Comparison of ENCODE assay signal across 8 mouse cellular contexts in the genomic region with DNA sequence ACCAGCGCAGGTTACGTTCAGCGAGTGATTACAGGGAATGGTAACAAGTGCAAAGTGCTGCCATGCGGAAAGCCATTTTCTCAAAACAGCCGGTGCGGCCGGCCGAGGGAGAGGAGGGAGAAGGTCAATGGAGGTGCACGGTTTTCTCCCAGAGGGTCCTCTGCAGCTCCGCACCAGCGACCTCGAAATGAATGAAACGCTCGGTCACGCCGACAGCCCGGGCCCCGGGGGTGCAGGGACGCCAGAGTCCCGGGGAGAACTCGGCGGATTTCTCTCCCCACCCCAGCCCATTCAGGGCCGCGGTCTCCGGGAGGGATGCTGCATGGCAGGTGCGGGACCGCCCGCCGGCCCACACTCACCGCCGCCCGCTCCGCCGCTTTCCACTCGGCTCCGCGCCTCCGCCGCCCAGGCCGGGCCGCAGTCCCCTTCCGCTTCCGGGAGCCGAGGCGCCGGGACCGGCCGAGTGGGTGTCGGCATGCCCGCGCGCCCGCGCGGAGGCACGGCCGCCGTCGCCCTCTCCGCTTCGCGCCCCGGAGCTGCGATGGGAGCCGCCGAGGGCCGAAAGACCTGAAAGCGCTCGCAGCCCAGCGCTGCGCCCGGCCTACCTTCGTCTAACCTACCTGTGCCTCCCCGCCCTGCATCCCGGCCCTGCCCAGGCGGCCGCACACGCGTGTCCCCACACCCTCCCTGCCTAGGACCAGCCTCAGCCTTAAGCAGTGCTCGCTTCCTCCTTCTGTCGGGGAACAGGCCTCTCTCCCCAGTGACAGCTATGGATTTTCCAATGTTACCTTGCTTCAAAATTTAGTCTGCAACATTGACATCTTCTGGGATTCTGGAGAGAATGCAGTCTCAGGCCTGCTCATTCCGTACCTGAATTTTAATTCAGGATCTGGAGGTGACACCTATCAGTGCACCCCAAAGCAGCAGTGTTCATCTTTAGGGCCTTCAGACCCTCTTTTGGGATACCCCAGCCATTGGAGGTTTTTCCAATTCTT. TPM values are rescaled to one million over a fixed set of nuclear protein-coding genes. Genes with fewer than 3 reads are reported as not detected.
DNase-seq lines count a peak whose midpoint lies in the region; ATAC-seq and TF ChIP-seq lines count a peak whose summit lies in the region.

A gene (minus strand): TSS at position 828 of the 995 bp plus-strand sequence.

- peak within 1 kb of the TSS; percentile 92 for H3K9ac ChIP-seq in hindbrain, embryonic 11.5 days (ENCODE audit: low read depth, low read length)

- H3K4me2 ChIP-seq in hindbrain, embryonic 11.5 days (replicated peaks; ENCODE audit: low read depth, low read length), result peak within 1 kb of the TSS; percentile 87

- no peaks in the 10 kb centered on the region for H3K9me3 ChIP-seq in G1E (replicated peaks)
- H3K9me3 ChIP-seq in hindbrain, embryonic 11.5 days (ENCODE audit: control insufficient read depth, low read length), result no peaks in the 10 kb centered on the region

- ATAC-seq in G1E (ENCODE audit: extremely low read depth, insufficient number of reproducible peaks, low FRiP score, poor library complexity, severe bottlenecking), result peak; percentile 66
- ATAC-seq in hindbrain, embryonic 11.5 days (ENCODE audit: low FRiP score), result peak; percentile 92

- peak within 1 kb of the TSS; percentile 82 for H3K27ac ChIP-seq in cerebellum, adult 2 months (ENCODE audit: insufficient read depth, low read length)
- peak within 1 kb of the TSS; percentile 85 for H3K27ac ChIP-seq in hindbrain, embryonic 11.5 days (ENCODE audit: low read depth, low read length)

- DNase-seq in G1E (ENCODE audit: low spot score), result peak; percentile 74
- peak; percentile 91 to 94 for DNase-seq in cerebellum, adult 2 months
- DNase-seq in frontal cortex, adult 2 months (ENCODE audit: extremely low spot score in 1 of 2, low spot score in 1 of 2), result peak; percentile 40 to 83
- DNase-seq in hindbrain, embryonic 11.5 days (ENCODE audit: low spot score), result peak; percentile 81
- DNase-seq in layer of hippocampus, postnatal 25 days (ENCODE audit: extremely low spot score in 1 of 2, low spot score in 1 of 2), result peak; percentile 72 to 82
- DNase-seq in lung, postnatal 14 days, result peak; percentile 83
- DNase-seq in ovary, postnatal 36 days (ENCODE audit: low spot score), result peak; percentile 86
- peak; percentile 85 for DNase-seq in thymus, postnatal 14 days

- peak within 1 kb of the TSS; percentile 80 for H3K4me3 ChIP-seq in G1E (ENCODE audit: low read depth, low read length)
- peak within 1 kb of the TSS; percentile 76 for H3K4me3 ChIP-seq in cerebellum, adult 2 months (replicated peaks; ENCODE audit: insufficient read depth, low read depth, low read length)
- peak within 1 kb of the TSS; percentile 85 for H3K4me3 ChIP-seq in hindbrain, embryonic 11.5 days (ENCODE audit: low read depth, low read length)

- under 1% methylated on average over 80 of the region's 82 CpGs for WGBS in cerebellum, adult 2 months
- WGBS in hindbrain, embryonic 11.5 days, result 1% methylated on average over 63 of the region's 82 CpGs

- H3K36me3 ChIP-seq in G1E (replicated peaks), result peaks cover 13% of the 10 kb centered on the region
- no peaks in the 10 kb centered on the region for H3K36me3 ChIP-seq in hindbrain, embryonic 11.5 days (ENCODE audit: control insufficient read depth, insufficient read depth, low read length)

- peaks cover 4% of the 10 kb centered on the region; the same call in 1 of the 2 replicates for H3K27me3 ChIP-seq in G1E (ENCODE audit: insufficient read depth, low read length)
- H3K27me3 ChIP-seq in cerebellum, adult 2 months (ENCODE audit: control insufficient read depth, insufficient read depth, low read length), result no peaks in the 10 kb centered on the region
- no peaks in the 10 kb centered on the region for H3K27me3 ChIP-seq in hindbrain, embryonic 11.5 days (ENCODE audit: control insufficient read depth, insufficient read depth, low read length)

- TF ChIP-seq POLR2A in cerebellum, adult 2 months (IDR thresholded peaks at IDR 0.05; ENCODE audit: borderline replicate concordance, insufficient read depth, low read length), result peak; percentile 34

- no peak for TF ChIP-seq CTCF in G1E (IDR thresholded peaks at IDR 0.05; ENCODE audit: low read depth, low read length)
- TF ChIP-seq CTCF in cerebellum, adult 2 months (IDR thresholded peaks at IDR 0.05; ENCODE audit: borderline replicate concordance, insufficient read depth, low read depth, low read length), result no peak

- peaks cover 22% of the 10 kb centered on the region for H3K4me1 ChIP-seq in G1E (ENCODE audit: insufficient read depth, low read depth, low read length)
- no peaks in the 10 kb centered on the region; the same call in 1 of the 2 replicates for H3K4me1 ChIP-seq in cerebellum, adult 2 months (ENCODE audit: control insufficient read depth, insufficient read depth, low read length)
- H3K4me1 ChIP-seq in hindbrain, embryonic 11.5 days (replicated peaks; ENCODE audit: control insufficient read depth, insufficient read depth, low read length), result no peaks in the 10 kb centered on the region; the same call in 1 of the 2 replicates

RNA-seq across cellular contexts. Expression of the gene that starts here (rescaled TPM):
- total RNA-seq in G1E (2014; fragmentation: Nextera tagmentation) (41.8 and 55.3 TPM in 2 replicates), G1E (2017) (23.9 and 28.6 TPM in 2 replicates)
- polyA plus RNA-seq in G1E (2012), result 2.2 and 2.9 TPM in 2 replicates
- polyA plus RNA-seq in cerebellum, adult 2 months (2012; rRNA removed), result 16.3 and 17.4 TPM in 2 replicates
- 15.6 and 16.7 TPM in 2 replicates for polyA plus RNA-seq in frontal cortex, adult 2 months (2012; rRNA removed)
- polyA plus RNA-seq in hindbrain, embryonic 11.5 days (2014; fragmentation: Nextera tagmentation; extraction: Ambion mirVana), result 12.7 and 16.9 TPM in 2 replicates
- total RNA-seq in layer of hippocampus, postnatal 25 days (2021), result 10 to 100 TPM; 40.4 to 41.0 TPM

Comparison
In these comparisons a context has a peak if more than half of its experiments do, and no peak if none do; other contexts are left out.
1. Peak in every context shown above with its lines: DNase-seq, ATAC-seq, H3K4me3 ChIP-seq and H3K27ac ChIP-seq.